Mouse (Mus musculus) heart, adult 9 months (tissue): ENCODE measurements at regions not wholly inside any gene's neighbourhood (a gene's known extent, or its start where the extent isn't known, plus 50 kb on each side); places are given as distances from the start of the nearest gene placed in this dataset.

Source experiments
- DNase-seq, 2 experiments: peaks; one replicate each; pipeline ENCODE4 v3.0.0; 2022; ENCODE audit warnings: low spot score in 2 of 2

DNA sequence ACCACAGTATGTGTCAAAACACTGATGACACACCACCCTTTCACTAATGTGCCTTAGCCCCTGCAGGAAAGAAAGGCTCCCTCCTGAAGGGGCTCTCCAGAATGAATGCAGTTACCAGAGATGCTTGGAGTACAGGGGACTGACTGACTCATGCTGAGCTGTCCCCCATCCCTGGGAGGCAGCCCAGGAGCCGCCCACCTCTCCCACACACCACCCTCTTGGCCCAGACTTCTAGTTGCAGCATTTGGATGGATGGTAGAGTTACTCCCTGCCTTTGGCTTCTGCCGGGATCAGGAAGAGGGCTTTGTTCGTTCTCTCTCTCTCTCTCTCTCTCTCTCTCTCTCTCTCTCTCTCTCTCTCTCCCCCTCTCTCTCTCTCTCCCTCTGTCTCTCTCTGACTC lies 53.4 kb upstream of the Jun start:
- peak in 1 of 2 experiments; percentile 36 for DNase-seq

- DNase-seq = peak; percentile 63 to 71
Measured at GRCm38 (mm10) chr4:95105926-95106622, 54.1 kb upstream of the Jun start.

GRCm38 (mm10) chr4:95106881-95107665 lies 55.1 kb upstream of the Jun start:
- no peak for DNase-seq

- DNase-seq = no peak
Measured at GRCm38 (mm10) chr4:95108811-95109210, 56.8 kb upstream of the Jun start.

DNA sequence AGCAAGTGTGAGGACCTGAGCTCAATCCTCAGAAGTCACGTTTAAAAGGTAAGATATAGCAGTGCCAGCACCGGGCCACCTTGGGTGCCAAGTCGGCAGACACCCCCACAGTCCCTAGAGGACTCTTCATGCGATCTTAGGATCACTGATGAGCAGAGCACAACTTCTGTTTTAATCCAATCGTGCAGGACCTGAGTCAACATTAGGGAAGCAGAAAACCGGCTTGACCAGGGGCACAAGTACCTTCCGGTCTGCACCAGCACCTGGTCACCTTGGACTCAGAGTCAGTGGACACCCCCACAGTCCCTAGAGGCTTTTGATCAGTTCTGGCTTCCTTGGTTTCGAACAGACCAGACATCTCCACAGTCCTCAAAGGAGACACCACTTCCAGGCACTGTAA lies 58.8 kb upstream of the Jun start:
- DNase-seq = no peak

- DNase-seq = peak; percentile 10 to 42
Measured at GRCm38 (mm10) chr4:95117158-95117681, 65.2 kb upstream of the Jun start.

DNA sequence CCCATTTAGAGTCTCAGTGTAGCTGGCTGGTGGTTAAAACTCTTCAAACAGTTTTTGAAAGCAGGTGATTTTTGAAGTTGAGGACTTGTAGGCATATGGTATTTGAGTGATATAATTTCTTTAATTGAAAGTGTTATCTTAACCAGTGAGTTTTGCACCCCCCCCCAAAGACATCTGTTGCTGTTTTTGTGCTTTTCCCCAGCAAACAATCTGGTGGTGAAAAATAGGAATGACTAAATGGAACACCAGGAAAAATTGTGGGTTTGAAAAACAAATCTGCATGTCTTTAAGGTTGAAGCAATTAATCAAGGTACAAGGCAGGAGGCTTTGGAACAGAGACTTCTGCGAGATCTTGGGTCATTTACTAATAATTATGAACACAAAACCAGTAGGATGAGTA lies 68.9 kb upstream of the Jun start:
- no peak for DNase-seq

DNA sequence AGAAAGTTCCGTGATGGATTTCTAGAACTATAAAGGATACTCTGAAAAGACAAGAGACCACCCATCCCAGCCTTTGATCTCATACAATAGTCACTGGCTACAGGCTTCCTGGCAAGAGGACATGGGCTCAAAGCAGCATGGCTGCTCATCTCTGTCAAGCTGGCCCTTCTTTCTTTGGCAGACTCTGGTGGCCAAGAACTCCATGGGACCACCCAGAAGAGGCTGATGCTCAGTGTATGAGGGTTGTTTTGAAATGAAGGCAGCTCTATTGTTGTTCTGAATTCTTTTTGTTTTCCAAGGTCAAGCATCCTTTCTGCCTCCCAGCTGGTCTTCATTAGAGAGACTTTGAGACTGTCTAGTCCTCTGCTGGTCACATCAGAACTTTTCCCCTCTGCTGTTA lies 73.3 kb upstream of the Jun start:
- no peak for DNase-seq

DNA sequence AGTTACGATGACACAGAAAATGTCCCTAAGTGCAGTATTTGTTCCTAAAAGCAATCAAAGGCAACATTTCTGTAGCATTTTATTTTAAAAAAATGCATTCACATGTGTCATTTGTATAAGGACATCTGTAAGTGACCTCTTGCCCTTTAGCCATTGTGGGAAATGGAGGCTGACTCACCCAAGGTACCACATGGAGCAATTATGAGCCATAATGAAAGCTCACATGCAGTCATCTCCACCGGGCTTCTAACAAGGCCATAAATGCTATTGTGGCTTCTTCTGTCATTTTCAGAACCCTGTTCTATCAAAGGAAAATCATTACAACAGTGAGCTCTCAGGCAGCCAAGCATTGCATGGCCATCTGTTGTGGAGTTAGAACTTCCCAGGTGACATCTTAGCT lies 75.9 kb upstream of the Jun start:
- no peak for DNase-seq

- no peak for DNase-seq
Measured at GRCm38 (mm10) chr4:95133815-95134214, 81.8 kb upstream of the Jun start.

GRCm38 (mm10) chr4:95134611-95135010 lies 82.6 kb upstream of the Jun start:
- no peak for DNase-seq

DNA sequence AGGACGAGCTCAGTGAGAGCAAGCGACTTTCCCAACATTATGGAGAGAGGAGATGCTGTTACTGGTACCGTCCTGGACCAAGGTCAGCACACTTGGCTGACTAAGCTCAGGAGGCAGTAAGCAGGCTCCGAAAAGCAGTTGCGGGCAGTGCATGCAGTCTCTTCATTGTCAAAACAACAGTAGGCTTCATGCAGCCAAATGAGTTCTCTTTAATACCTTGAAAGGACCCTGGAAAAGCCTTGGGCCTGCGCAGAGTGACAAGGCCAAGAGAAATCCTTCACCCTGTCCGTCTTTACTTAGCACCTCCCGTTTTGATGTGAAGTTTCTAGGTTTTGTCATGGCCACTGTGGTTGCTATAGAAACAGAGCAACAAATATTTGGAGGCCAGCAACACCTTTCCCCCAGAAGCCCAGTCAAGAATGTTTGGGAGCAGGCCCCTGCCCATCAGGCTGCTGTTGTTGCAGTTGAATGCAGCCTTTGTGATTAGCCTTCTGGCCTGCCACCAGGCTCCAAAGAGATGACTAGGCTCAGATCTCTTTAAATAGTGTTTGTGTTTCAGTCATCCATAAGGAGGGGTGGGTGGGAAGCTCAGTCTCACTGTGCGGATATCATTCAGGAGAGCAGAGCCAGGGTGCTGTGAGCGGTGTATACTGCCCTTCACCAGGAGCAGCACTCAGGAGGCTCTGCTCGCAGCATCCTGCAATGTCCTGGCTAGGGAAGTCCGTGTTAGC lies 85.6 kb upstream of the Jun start:
- no peak for DNase-seq

DNA sequence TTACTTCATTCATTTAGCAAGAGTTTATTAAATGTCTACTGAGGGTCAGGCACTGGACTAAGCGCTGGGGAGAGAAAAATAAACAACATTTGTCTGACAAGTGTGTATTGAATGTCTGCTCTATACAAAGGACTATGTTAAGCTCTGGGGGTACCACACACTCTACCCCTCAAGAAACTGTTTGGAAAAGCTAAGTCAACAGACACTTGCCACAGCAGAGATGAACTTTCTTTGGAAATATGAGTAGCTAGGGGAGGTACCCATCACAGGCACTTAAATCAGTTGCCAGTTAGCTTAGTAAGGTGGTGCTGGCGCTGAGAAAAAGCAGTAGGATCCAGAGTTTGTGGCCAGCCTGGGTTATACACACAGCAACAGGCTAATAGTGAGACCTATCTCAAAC lies 86.7 kb upstream of the Jun start:
- no peak for DNase-seq

DNA sequence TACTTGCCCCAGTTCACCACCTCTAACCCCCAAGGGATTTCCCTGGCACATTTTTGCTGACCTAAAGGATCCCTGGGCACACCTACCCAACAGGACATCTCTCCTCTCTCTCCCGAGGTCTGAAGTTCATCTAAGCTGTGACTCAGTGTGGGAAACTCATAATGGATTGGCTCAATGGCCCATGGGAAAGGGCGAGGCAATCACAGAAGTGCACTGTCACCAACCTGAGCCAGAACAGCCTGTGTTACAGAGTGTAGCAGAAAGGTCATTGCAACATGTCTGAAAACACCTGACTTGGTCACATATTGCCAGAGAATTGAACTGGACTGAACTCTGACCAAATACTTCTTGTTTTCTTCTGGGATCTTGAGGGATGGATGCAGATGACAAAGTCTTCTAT lies 89.2 kb upstream of the Jun start:
- no peak for DNase-seq

GRCm38 (mm10) chr4:95143130-95143529 lies 91.1 kb upstream of the Jun start:
- DNase-seq = no peak

- no peak for DNase-seq
Measured at GRCm38 (mm10) chr4:95143668-95144067, 91.6 kb upstream of the Jun start.

DNA sequence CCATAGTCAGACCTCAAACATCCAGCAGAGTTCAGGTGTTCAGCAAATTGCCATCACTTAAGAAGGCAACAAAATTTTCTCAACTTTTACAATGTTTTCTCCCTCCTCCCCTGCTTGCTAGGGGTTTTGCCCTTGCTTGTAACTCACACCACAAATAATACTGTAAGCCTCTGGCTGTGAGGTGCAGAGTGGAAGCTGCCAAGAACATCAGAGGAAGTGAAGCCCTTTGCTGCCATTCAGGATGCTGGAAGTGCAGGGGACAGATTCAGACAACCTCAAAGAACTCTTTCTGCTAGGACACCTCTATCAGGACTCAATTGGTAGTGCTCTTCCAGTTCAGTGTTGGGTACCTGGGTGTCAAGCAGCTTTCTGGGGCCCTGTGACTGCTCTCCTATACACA lies 92.4 kb upstream of the Jun start:
- DNase-seq = no peak

DNA sequence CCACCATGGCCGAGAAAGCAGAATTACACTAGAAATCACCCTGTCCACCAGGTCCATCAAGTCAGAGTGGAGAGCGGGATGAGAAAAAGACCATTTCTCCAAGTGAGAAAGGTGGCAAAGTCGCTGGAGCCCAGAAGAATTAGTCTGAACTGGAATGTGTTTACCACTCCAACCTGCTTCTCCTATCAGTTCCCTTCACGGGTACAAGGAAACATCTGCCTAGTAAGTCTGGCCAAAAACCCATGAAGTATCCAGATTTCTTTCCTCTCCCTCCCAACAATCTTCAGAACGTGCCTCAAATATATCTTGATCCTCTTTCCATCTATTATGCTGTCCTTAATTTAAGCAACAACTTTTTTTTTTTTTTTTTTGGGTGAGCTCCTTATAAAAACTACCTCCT lies 94.2 kb upstream of the Jun start:
- DNase-seq = peak in 1 of 2 experiments; percentile 65

DNA sequence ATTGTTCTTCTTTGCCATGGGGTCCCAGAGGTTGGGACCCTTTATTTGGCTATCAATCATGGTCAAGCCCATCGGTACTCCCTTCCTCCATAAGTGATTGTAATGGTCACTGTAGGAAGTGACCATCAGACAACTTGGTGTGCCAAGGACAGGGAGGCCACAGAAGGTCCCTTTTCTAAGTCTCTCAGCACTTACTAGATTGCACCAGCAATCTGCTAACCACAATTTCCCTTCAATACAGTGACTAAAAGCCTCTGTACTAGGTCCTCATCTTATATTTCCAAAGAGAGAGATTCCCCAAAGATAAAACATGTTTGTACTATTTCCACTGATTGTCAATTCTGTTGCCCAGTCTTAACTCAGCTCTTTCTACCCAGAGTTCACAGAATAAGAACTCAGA lies 96.6 kb upstream of the Jun start:
- no peak for DNase-seq

GRCm38 (mm10) chr4:95151678-95152077 lies 99.7 kb upstream of the Jun start:
- DNase-seq = peak; percentile 67 to 71

DNA sequence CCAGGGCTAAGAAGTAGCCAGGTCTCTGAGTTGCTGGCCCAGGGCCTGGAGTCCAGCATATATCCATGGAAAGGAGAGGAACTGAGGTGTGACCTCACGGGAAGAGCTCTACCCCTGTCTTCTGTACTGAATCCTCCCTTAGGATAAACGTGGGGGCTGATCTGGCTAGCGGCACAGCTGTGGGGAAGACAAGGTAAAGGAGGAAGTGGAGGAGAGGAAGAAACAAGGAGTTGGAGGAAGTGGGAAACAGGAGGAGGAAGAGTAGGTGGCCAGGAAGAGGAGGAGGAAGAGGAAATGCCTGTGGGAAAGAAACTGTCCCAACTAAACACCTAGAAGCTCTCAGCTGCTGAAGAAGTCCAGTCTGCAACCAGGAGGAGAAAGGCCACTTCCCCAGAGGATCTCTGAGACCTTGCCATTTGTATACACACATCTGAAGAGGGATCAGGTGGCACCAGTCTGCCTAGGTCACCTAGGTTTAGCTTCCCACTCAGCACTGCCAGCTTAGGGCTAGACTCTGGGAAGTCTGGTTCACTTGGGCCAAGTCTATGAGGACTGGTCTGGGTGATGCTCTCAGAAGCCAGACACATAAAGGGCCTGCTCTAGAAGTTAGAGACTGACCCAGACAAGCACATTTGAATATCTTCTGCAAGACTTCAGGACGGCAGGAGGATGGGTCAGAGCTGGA lies 100.6 kb upstream of the Jun start:
- DNase-seq = no peak

GRCm38 (mm10) chr4:95153737-95154287 lies 101.8 kb upstream of the Jun start:
- DNase-seq = peak; percentile 86 to 95
